Mouse (Mus musculus) mammary gland, adult 2 months (tissue): ENCODE measurements around the gene Klra17. TPM values are rescaled to one million over a fixed set of nuclear protein-coding genes. Genes with fewer than 3 reads are reported as not detected.

Experiments
- polyA plus RNA-seq: library from polyadenylated mRNA; depleted of rRNA; stranded (reverse); fragments of >200 nt; gene quantifications from 2 replicates; pipeline ENCODE4 v1.2.3, GENCODE M21; 2012; ENCODE audit warnings: low replicate concordance; rRNA removed

Klra17 gene
- polyA plus RNA-seq, result 0.16 TPM in 1 of 2 replicates, not detected in the other

GRCm38 (mm10) chr6:129876549-129876948, at the start of gene Klra17:
Gene Klra17 (minus strand): TSS chr6:129876672.

GRCm38 (mm10) chr6:129917476-129917946, 41.0 kb upstream of the Klra17 start, which contains the start of gene Klra5:
Gene Klra5 (minus strand): TSS chr6:129917650.

GRCm38 (mm10) chr6:129862349-129862748, 14.1 kb downstream of the Klra17 start, which contains the start of gene Gm17631:
Gene Gm17631 (plus strand): TSS chr6:129862649.

GRCm38 (mm10) chr6:129784170-129784569, 92.3 kb downstream of the Klra17 start, which contains the start of gene Gm156:
Gene Gm156 (minus strand): TSS chr6:129784270.

Other genes starting within 250 kb of the Klra17 start
- 0.30 and 0.95 TPM in 2 replicates for gene Klrc3, start 233.3 kb downstream of the Klra17 start, polyA plus RNA-seq
- gene Klrc2, start 216.0 kb downstream of the Klra17 start, polyA plus RNA-seq, result 0.23 and 0.46 TPM in 2 replicates
- 0.70 and 1.2 TPM in 2 replicates for gene Klrc1, start 197.7 kb downstream of the Klra17 start, polyA plus RNA-seq
- 0.20 TPM in 1 of 2 replicates, not detected in the other for gene Klri1, start 159.5 kb downstream of the Klra17 start, polyA plus RNA-seq
- 0.13 TPM in 1 of 2 replicates, not detected in the other for gene Klri2, start 136.2 kb downstream of the Klra17 start, polyA plus RNA-seq
- not detected in 2 replicates for gene Gm156, start 92.4 kb downstream of the Klra17 start, polyA plus RNA-seq
- gene Gm17631, start 14.0 kb downstream of the Klra17 start, polyA plus RNA-seq, result not detected in 2 replicates
- gene Klra5, start 41.0 kb upstream of the Klra17 start, polyA plus RNA-seq, result not detected in 2 replicates
- gene Klra6, start 150.3 kb upstream of the Klra17 start, polyA plus RNA-seq, result not detected in 2 replicates
- gene Klra4, start 190.6 kb upstream of the Klra17 start, polyA plus RNA-seq, result 0.17 and 0.33 TPM in 2 replicates